Mouse (Mus musculus): Measurements from ENCODE around the gene Thap8. TPM values are rescaled to one million over a fixed set of nuclear protein-coding genes. Genes with fewer than 3 reads are reported as not detected.

Thap8 gene
- polyA plus RNA-seq, 1 experiment = not detected

DNA sequence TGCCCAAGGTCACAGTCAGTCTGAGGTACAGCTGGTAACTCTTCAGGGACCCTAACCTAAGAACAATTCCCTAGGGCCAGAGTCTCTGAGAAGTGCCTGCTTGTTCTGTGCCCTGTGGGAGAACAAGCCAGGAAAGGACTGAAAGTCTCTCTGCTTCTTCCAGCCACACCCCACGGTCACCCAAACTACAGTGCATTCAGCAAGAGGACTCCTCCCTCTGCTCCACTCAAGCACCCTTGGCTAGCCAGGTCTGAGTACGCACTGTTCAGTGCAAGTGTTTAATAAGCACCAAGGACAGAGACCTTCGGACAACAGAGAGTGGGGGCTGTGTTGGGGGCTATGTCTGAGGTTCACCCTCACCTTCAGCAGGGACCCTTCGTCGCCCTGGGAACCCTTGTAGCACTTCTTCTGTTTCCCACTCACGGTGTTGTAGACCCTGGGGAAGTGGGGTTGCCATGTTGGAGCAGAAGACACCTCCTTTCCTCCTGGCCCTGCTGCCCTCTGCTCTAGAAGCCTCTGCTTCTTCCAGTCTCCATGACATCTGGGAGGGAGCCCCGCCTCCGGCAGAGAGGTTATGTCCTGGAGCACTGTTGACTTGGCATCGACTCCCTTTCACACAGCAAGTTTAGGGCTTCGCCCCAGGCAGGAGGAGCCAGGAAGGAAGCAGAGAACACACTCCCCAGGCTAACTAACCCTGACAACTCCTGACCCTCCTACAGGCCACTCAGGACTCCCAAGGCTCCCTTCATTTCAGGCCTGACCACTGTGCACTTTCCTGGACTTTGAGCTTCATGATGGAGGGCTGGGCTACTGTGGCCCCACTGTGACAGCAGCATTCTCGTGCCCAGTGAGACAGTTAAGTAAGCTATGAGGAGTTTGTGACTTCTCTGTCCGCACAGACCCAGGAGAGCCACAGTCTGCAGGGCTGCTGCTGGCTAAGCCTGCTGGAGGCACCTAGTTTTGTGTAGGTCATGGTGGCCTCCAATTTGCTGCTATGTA is 27.6 kb upstream of the Thap8 start:
- no peak overlapping the region for H3K4me3 ChIP-seq (ENCODE audit: insufficient read depth, low read depth, low read length)
- no peak overlapping the region for H3K27ac ChIP-seq (ENCODE audit: insufficient read depth, low read depth, low read length)
- WGBS = 86% methylated on average over 12 of the region's 12 CpGs
- no peaks in the 10 kb centered on the region for H3K4me1 ChIP-seq (ENCODE audit: control insufficient read depth, insufficient read depth, low read length)
- TF ChIP-seq POLR2A (IDR thresholded peaks at IDR 0.05; ENCODE audit: insufficient read depth, low read depth, low read length) (no peak), CTCF (IDR thresholded peaks at IDR 0.05; ENCODE audit: insufficient read depth, low read depth, low read length) (no peak)

GRCm38 (mm10) chr7:30265041-30265440 is 14.9 kb upstream of the Thap8 start:
- Histone ChIP-seq H3K4me1 (ENCODE audit: control insufficient read depth, insufficient read depth, low read length) (no peaks in the 10 kb centered on the region), H3K4me3 (ENCODE audit: insufficient read depth, low read depth, low read length) (no peak overlapping the region), H3K27ac (ENCODE audit: insufficient read depth, low read depth, low read length) (no peak overlapping the region)
- WGBS = 88% methylated on average over 2 of the region's 2 CpGs
- TF ChIP-seq CTCF (IDR thresholded peaks at IDR 0.05; ENCODE audit: insufficient read depth, low read depth, low read length) = no peak
- no peak for TF ChIP-seq POLR2A (IDR thresholded peaks at IDR 0.05; ENCODE audit: insufficient read depth, low read depth, low read length)

GRCm38 (mm10) chr7:30265531-30265930 is 14.4 kb upstream of the Thap8 start:
- Histone ChIP-seq H3K4me1 (ENCODE audit: control insufficient read depth, insufficient read depth, low read length) (no peaks in the 10 kb centered on the region), H3K4me3 (ENCODE audit: insufficient read depth, low read depth, low read length) (no peak overlapping the region), H3K27ac (ENCODE audit: insufficient read depth, low read depth, low read length) (no peak overlapping the region)
- WGBS = 96% methylated on average over 5 of the region's 5 CpGs
- no peak for TF ChIP-seq POLR2A (IDR thresholded peaks at IDR 0.05; ENCODE audit: insufficient read depth, low read depth, low read length)
- TF ChIP-seq CTCF (IDR thresholded peaks at IDR 0.05; ENCODE audit: insufficient read depth, low read depth, low read length) = no peak

DNA sequence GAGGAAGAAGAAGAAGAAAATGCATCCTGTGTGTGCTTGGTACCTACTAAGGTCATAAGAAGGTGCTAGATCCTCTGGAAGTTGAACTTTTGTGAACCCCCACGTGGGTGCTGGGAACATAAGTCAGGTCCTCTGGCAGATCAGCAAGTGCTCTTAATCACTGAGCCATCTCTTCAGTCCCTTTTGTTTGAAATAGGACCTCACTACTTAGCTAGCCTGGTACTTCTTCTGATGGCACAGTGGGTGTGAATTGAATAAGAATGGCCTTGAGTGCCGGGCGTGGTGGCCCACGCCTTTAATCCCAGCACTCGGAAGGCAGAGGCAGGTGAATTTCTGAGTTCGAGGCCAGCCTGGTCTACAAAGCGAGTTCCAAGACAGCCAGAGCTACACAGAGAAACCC is 14.0 kb upstream of the Thap8 start:
- H3K27ac ChIP-seq (ENCODE audit: insufficient read depth, low read depth, low read length) = no peak overlapping the region
- WGBS = 96% methylated on average over 7 of the region's 7 CpGs
- no peak overlapping the region for H3K4me3 ChIP-seq (ENCODE audit: insufficient read depth, low read depth, low read length)
- TF ChIP-seq CTCF (IDR thresholded peaks at IDR 0.05; ENCODE audit: insufficient read depth, low read depth, low read length) (no peak), POLR2A (IDR thresholded peaks at IDR 0.05; ENCODE audit: insufficient read depth, low read depth, low read length) (no peak)
- no peaks in the 10 kb centered on the region for H3K4me1 ChIP-seq (ENCODE audit: control insufficient read depth, insufficient read depth, low read length)

GRCm38 (mm10) chr7:30266780-30267179 is 13.1 kb upstream of the Thap8 start:
- no peak overlapping the region for H3K27ac ChIP-seq (ENCODE audit: insufficient read depth, low read depth, low read length)
- H3K4me1 ChIP-seq (ENCODE audit: control insufficient read depth, insufficient read depth, low read length) = no peaks in the 10 kb centered on the region
- WGBS = 81% methylated on average over 3 of the region's 3 CpGs
- no peak overlapping the region for H3K4me3 ChIP-seq (ENCODE audit: insufficient read depth, low read depth, low read length)
- TF ChIP-seq CTCF (IDR thresholded peaks at IDR 0.05; ENCODE audit: insufficient read depth, low read depth, low read length) (no peak), POLR2A (IDR thresholded peaks at IDR 0.05; ENCODE audit: insufficient read depth, low read depth, low read length) (no peak)

GRCm38 (mm10) chr7:30269641-30270040 is 10.3 kb upstream of the Thap8 start:
- TF ChIP-seq CTCF (IDR thresholded peaks at IDR 0.05; ENCODE audit: insufficient read depth, low read depth, low read length) (no peak), POLR2A (IDR thresholded peaks at IDR 0.05; ENCODE audit: insufficient read depth, low read depth, low read length) (no peak)
- 85% methylated on average over 4 of the region's 4 CpGs for WGBS
- H3K4me1 ChIP-seq (ENCODE audit: control insufficient read depth, insufficient read depth, low read length) = no peaks in the 10 kb centered on the region
- H3K4me3 ChIP-seq (ENCODE audit: insufficient read depth, low read depth, low read length) = no peak overlapping the region
- no peak overlapping the region for H3K27ac ChIP-seq (ENCODE audit: insufficient read depth, low read depth, low read length)

DNA sequence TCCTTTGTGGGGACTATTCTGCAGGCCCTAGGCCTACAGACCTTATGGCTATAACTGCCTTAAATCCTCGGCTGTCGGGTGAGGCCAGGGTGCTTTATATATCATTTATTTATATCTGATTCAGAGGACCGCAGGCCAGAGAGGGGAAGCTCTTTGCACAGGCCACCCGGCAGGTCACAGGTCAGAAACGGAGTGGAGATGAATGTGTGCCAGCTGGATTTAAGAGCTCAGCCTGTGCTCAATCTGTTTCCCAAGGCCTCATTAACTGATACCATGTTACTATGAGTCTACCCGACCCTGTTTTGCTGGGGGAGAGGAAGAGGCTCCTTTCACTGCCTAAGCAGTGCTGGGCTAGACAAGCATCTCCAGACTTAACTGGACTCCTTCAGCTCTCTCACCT is 5.5 kb upstream of the Thap8 start:
- no peak for TF ChIP-seq POLR2A (IDR thresholded peaks at IDR 0.05; ENCODE audit: insufficient read depth, low read depth, low read length)
- no peak for TF ChIP-seq CTCF (IDR thresholded peaks at IDR 0.05; ENCODE audit: insufficient read depth, low read depth, low read length)
- no peaks in the 10 kb centered on the region for H3K4me1 ChIP-seq (ENCODE audit: control insufficient read depth, insufficient read depth, low read length)
- WGBS = 90% methylated on average over 6 of the region's 6 CpGs
- H3K4me3 ChIP-seq (ENCODE audit: insufficient read depth, low read depth, low read length) = no peak overlapping the region
- no peak overlapping the region for H3K27ac ChIP-seq (ENCODE audit: insufficient read depth, low read depth, low read length)

DNA sequence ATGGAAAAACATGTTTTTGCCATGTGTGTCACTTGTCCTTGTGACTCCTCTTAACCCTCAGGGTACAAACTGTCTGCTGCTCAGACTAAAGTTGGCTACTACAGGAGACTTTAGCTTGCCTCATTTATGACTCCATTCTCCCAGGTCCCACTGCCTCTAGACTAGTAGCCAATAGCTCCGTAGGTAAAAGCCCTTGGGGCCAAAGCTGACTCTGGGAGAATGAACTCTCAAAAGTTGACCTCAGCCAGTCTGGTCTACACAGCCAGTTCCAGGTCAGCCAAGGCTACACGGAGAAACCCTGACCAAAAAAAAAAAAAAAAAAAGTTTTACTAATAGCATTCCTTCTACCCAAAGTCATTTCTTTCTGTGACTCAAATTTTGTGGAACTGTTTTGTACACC is 983 bp upstream of the Thap8 start:
- no peak overlapping the region for H3K27ac ChIP-seq (ENCODE audit: insufficient read depth, low read depth, low read length)
- no peak overlapping the region for H3K4me3 ChIP-seq (ENCODE audit: insufficient read depth, low read depth, low read length)
- TF ChIP-seq POLR2A (IDR thresholded peaks at IDR 0.05; ENCODE audit: insufficient read depth, low read depth, low read length) (no peak), CTCF (IDR thresholded peaks at IDR 0.05; ENCODE audit: insufficient read depth, low read depth, low read length) (no peak)
- WGBS = 45% methylated on average over 2 of the region's 2 CpGs
- 0 out of 2 replicates have a peak, but pooled peaks cover 4% of the 10 kb centered on the region for H3K4me1 ChIP-seq (ENCODE audit: control insufficient read depth, insufficient read depth, low read length)

DNA sequence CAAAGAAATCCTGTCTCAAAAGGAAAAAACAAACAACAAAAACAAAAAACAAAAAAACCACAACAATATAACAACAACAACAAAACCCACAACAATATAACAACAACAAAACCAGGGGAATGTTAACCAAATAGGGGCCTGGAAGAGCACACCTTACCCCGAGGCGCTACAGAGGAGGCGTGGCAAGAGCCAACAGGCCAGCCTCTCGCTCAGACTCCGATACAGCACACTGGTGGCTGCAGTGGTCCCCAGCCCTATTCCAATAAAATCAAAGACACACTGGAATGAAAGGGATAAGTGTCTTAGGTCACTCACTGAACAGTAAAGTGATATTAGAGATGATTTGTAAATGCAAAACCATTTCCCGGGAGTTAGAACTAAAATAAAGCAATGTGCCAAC is 358 bp upstream of the Thap8 start:
- peak overlapping the region; percentile 74 for H3K4me3 ChIP-seq (ENCODE audit: insufficient read depth, low read depth, low read length)
- H3K4me1 ChIP-seq (ENCODE audit: control insufficient read depth, insufficient read depth, low read length) = 0 out of 2 replicates have a peak, but pooled peaks cover 4% of the 10 kb centered on the region
- no peak overlapping the region for H3K27ac ChIP-seq (ENCODE audit: insufficient read depth, low read depth, low read length)
- WGBS = 9% methylated on average over 6 of the region's 6 CpGs
- TF ChIP-seq POLR2A (IDR thresholded peaks at IDR 0.05; ENCODE audit: insufficient read depth, low read depth, low read length) = no peak
- TF ChIP-seq CTCF (IDR thresholded peaks at IDR 0.05; ENCODE audit: insufficient read depth, low read depth, low read length) = no peak
